Mouse (Mus musculus): Measurements from ENCODE around the gene Cttnbp2. TPM values are rescaled to one million over a fixed set of nuclear protein-coding genes. Genes with fewer than 3 reads are reported as not detected.

Cttnbp2 gene
- polyA plus RNA-seq (2014; fragmentation: Nextera tagmentation; extraction: Ambion mirVana) = 13.6 and 14.8 TPM in 2 replicates

- H3K4me1 ChIP-seq (ENCODE audit: control insufficient read depth, insufficient read depth, low read length) = no peaks in the 10 kb centered on the region; the same call in 1 of the 2 replicates
- H3K36me3 ChIP-seq (ENCODE audit: control insufficient read depth, insufficient read depth, low read length) = no peaks in the 10 kb centered on the region
- peak within 1 kb of the TSS; percentile 91 for H3K4me2 ChIP-seq
- ATAC-seq (ENCODE audit: low FRiP score) (peak; percentile 97), DNase-seq (ENCODE audit: low spot score, missing footprints) (peak; percentile 97)
- peak within 1 kb of the TSS; percentile 82 for H3K9ac ChIP-seq (ENCODE audit: low read length)
- peaks cover 5% of the 10 kb centered on the region; the same call in 1 of the 2 replicates for H3K27me3 ChIP-seq (ENCODE audit: control insufficient read depth, insufficient read depth, low read length)
- H3K9me3 ChIP-seq (ENCODE audit: control insufficient read depth, low read length) = no peaks in the 10 kb centered on the region
- H3K4me3 ChIP-seq (ENCODE audit: low read depth, low read length) = peak within 1 kb of the TSS; percentile 76
- under 1% methylated on average over 58 of the region's 70 CpGs for WGBS
- no peak within 1 kb of the TSS for H3K27ac ChIP-seq (ENCODE audit: low read depth, low read length)
Measured at GRCm38 (mm10) chr6:18514480-18515352, at the start of gene Cttnbp2. Cttnbp2 (minus strand) TSS chr6:18514843.

- H3K27ac ChIP-seq (ENCODE audit: low read depth, low read length) = no peak overlapping the region
- H3K36me3 ChIP-seq (ENCODE audit: control insufficient read depth, insufficient read depth, low read length) = no peaks in the 10 kb centered on the region
- no peaks in the 10 kb centered on the region for H3K4me1 ChIP-seq (ENCODE audit: control insufficient read depth, insufficient read depth, low read length)
- no peak overlapping the region for H3K9ac ChIP-seq (ENCODE audit: low read length)
- ATAC-seq (ENCODE audit: low FRiP score) (no peak), DNase-seq (ENCODE audit: low spot score, missing footprints) (no peak)
- no peaks in the 10 kb centered on the region for H3K27me3 ChIP-seq (ENCODE audit: control insufficient read depth, insufficient read depth, low read length)
- no peak overlapping the region for H3K4me2 ChIP-seq
- H3K4me3 ChIP-seq (ENCODE audit: low read depth, low read length) = no peak overlapping the region
- WGBS = 84% methylated on average over 1 of the region's 1 CpGs
- H3K9me3 ChIP-seq (ENCODE audit: control insufficient read depth, low read length) = no peaks in the 10 kb centered on the region
Measured at GRCm38 (mm10) chr6:18559019-18559418, 44.4 kb upstream of the Cttnbp2 start.

GRCm38 (mm10) chr6:18547516-18548465 is 33.1 kb upstream of the Cttnbp2 start:
- no peaks in the 10 kb centered on the region for H3K36me3 ChIP-seq (ENCODE audit: control insufficient read depth, insufficient read depth, low read length)
- H3K4me1 ChIP-seq (ENCODE audit: control insufficient read depth, insufficient read depth, low read length) = no peaks in the 10 kb centered on the region
- ATAC-seq (ENCODE audit: low FRiP score) (no peak), DNase-seq (ENCODE audit: low spot score, missing footprints) (no peak)
- no peaks in the 10 kb centered on the region for H3K9me3 ChIP-seq (ENCODE audit: control insufficient read depth, low read length)
- H3K27ac ChIP-seq (ENCODE audit: low read depth, low read length) = no peak overlapping the region
- H3K4me3 ChIP-seq (ENCODE audit: low read depth, low read length) = no peak overlapping the region
- H3K4me2 ChIP-seq = no peak overlapping the region
- no peak overlapping the region for H3K9ac ChIP-seq (ENCODE audit: low read length)
- H3K27me3 ChIP-seq (ENCODE audit: control insufficient read depth, insufficient read depth, low read length) = no peaks in the 10 kb centered on the region
- WGBS = 70% methylated on average over 24 of the region's 24 CpGs

- Histone ChIP-seq H3K4me3 (ENCODE audit: low read depth, low read length) (no peak overlapping the region), H3K4me1 (ENCODE audit: control insufficient read depth, insufficient read depth, low read length) (no peaks in the 10 kb centered on the region), H3K4me2 (no peak overlapping the region), H3K9me3 (ENCODE audit: control insufficient read depth, low read length) (no peaks in the 10 kb centered on the region), H3K9ac (ENCODE audit: low read length) (no peak overlapping the region), H3K36me3 (ENCODE audit: control insufficient read depth, insufficient read depth, low read length) (no peaks in the 10 kb centered on the region), H3K27ac (ENCODE audit: low read depth, low read length) (no peak overlapping the region), H3K27me3 (ENCODE audit: control insufficient read depth, insufficient read depth, low read length) (no peaks in the 10 kb centered on the region)
- ATAC-seq (ENCODE audit: low FRiP score) (no peak), DNase-seq (ENCODE audit: low spot score, missing footprints) (no peak)
- WGBS = 80% methylated on average over 2 of the region's 2 CpGs
Measured at GRCm38 (mm10) chr6:18543878-18544277, 29.2 kb upstream of the Cttnbp2 start.

- Histone ChIP-seq H3K27ac (ENCODE audit: low read depth, low read length) (no peak overlapping the region), H3K36me3 (ENCODE audit: control insufficient read depth, insufficient read depth, low read length) (no peaks in the 10 kb centered on the region), H3K4me2 (no peak overlapping the region), H3K9ac (ENCODE audit: low read length) (no peak overlapping the region), H3K4me3 (ENCODE audit: low read depth, low read length) (no peak overlapping the region), H3K27me3 (ENCODE audit: control insufficient read depth, insufficient read depth, low read length) (no peaks in the 10 kb centered on the region), H3K9me3 (ENCODE audit: control insufficient read depth, low read length) (no peaks in the 10 kb centered on the region), H3K4me1 (ENCODE audit: control insufficient read depth, insufficient read depth, low read length) (no peaks in the 10 kb centered on the region)
- ATAC-seq (ENCODE audit: low FRiP score) = no peak
- WGBS = 79% methylated on average over 4 of the region's 4 CpGs
- DNase-seq (ENCODE audit: low spot score, missing footprints) = no peak
Measured at GRCm38 (mm10) chr6:18540396-18540795, 25.8 kb upstream of the Cttnbp2 start.

- Histone ChIP-seq H3K9ac (ENCODE audit: low read length) (no peak overlapping the region), H3K4me3 (ENCODE audit: low read depth, low read length) (no peak overlapping the region), H3K36me3 (ENCODE audit: control insufficient read depth, insufficient read depth, low read length) (no peaks in the 10 kb centered on the region), H3K27ac (ENCODE audit: low read depth, low read length) (no peak overlapping the region), H3K9me3 (ENCODE audit: control insufficient read depth, low read length) (no peaks in the 10 kb centered on the region), H3K27me3 (ENCODE audit: control insufficient read depth, insufficient read depth, low read length) (no peaks in the 10 kb centered on the region), H3K4me1 (ENCODE audit: control insufficient read depth, insufficient read depth, low read length) (no peaks in the 10 kb centered on the region), H3K4me2 (no peak overlapping the region)
- ATAC-seq (ENCODE audit: low FRiP score) (no peak), DNase-seq (ENCODE audit: low spot score, missing footprints) (no peak)
- WGBS = 87% methylated on average over 3 of the region's 3 CpGs
Measured at GRCm38 (mm10) chr6:18530394-18530793, 15.8 kb upstream of the Cttnbp2 start.

- DNase-seq (ENCODE audit: low spot score, missing footprints) (no peak), ATAC-seq (ENCODE audit: low FRiP score) (no peak)
- Histone ChIP-seq H3K27me3 (ENCODE audit: control insufficient read depth, insufficient read depth, low read length) (peaks cover 5% of the 10 kb centered on the region; the same call in 1 of the 2 replicates), H3K9ac (ENCODE audit: low read length) (no peak overlapping the region), H3K4me1 (ENCODE audit: control insufficient read depth, insufficient read depth, low read length) (no peaks in the 10 kb centered on the region; the same call in 1 of the 2 replicates), H3K9me3 (ENCODE audit: control insufficient read depth, low read length) (no peaks in the 10 kb centered on the region), H3K36me3 (ENCODE audit: control insufficient read depth, insufficient read depth, low read length) (no peaks in the 10 kb centered on the region), H3K4me3 (ENCODE audit: low read depth, low read length) (no peak overlapping the region), H3K27ac (ENCODE audit: low read depth, low read length) (no peak overlapping the region), H3K4me2 (no peak overlapping the region)
- WGBS = 81% methylated on average over 2 of the region's 2 CpGs
Measured at GRCm38 (mm10) chr6:18517626-18518025, 3.0 kb upstream of the Cttnbp2 start.

DNA sequence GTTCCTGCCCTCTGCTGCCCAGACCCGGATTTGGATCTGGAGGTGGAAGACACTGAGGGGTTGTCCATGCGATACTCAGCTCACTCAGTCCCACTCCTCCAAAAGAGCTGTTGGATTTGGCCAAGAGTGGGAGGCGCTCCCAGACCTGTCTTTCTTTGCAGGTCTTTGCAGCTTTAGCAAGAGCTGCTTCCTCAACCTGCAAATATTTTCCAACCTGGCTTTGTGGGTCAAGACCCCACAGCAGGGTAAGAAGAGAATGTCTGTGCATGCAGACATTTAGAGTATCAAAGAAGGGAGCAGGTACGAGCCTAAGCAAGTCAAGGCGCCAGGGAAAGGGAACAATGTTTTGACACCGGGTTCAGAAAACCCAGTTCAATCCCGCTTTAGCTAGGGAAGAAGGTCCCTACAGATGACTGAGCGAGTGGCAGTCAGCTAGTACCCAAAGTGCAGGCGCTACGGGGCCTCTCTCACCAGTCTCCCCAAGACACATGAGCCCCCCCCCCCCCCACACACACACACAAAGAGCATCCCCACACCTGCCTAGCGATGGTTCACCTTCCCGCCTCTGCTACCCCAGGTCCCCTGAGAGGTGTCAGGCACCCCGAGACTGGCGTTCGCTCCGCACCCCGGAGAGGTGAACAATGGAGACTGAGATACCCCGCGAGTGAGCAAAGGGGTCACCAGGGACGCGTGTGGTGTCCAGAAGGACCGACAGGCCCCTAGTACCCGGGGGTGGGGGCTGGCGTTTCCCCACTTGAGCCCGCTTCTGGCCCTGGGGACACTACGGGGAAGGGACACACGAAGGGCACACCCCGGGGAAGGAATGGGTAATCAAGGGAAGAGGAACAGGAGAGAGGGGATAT is 801 bp downstream of the Cttnbp2 start:
- peak overlapping the region; percentile 91 for H3K4me2 ChIP-seq
- no peak for DNase-seq (ENCODE audit: low spot score, missing footprints)
- no peaks in the 10 kb centered on the region; the same call in 1 of the 2 replicates for H3K4me1 ChIP-seq (ENCODE audit: control insufficient read depth, insufficient read depth, low read length)
- no peaks in the 10 kb centered on the region for H3K36me3 ChIP-seq (ENCODE audit: control insufficient read depth, insufficient read depth, low read length)
- H3K9me3 ChIP-seq (ENCODE audit: control insufficient read depth, low read length) = no peaks in the 10 kb centered on the region
- H3K4me3 ChIP-seq (ENCODE audit: low read depth, low read length) = peak overlapping the region; percentile 76
- 1% methylated on average over 28 of the region's 28 CpGs for WGBS
- H3K27me3 ChIP-seq (ENCODE audit: control insufficient read depth, insufficient read depth, low read length) = peaks cover 5% of the 10 kb centered on the region; the same call in 1 of the 2 replicates
- peak; percentile 74 for ATAC-seq (ENCODE audit: low FRiP score)
- H3K27ac ChIP-seq (ENCODE audit: low read depth, low read length) = no peak overlapping the region
- H3K9ac ChIP-seq (ENCODE audit: low read length) = peak overlapping the region; percentile 82
